Mouse (Mus musculus): ENCODE data around the gene Lypd8. TPM values are rescaled to one million over a fixed set of nuclear protein-coding genes. Genes with fewer than 3 reads are reported as not detected.
"Not testable (repeated sequence)": the region's sequence is repeated elsewhere in the genome, so short reads cannot be mapped to it uniquely, and the experiment has no call there.

Gene Lypd8
- not detected for total RNA-seq (2021)
- long read RNA-seq, experiment 1 = 0 reads
- long read RNA-seq, experiment 2 = 0 reads

DNA sequence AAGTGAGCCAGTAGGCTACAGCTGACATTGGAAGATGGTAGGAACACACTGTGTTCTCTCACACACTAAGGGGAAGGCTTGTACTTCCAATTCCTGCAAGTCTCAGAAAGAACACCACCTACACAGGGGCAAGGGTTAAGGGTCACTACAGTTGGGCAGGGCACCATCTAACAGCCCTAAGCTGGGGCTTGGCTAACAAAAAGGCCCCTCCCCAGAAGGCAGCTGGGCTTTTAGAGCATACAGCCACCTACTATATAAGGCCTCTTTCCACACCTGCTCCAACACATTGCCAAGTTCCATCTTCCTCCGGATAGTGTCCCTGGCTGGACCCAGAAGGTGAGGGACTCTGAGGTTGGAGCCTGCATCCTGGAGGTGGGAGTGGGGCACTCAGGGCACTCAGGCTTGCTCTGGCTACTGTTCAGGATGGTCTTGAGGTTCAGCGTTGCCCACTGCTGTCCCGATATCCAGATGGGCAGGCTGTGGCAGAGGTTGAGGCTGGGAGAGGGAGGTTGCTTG lies at the start of gene Lypd8:
Gene Lypd8 (plus strand): TSS at position 281 of the 516 bp plus-strand sequence.
- no peak for DNase-seq

DNA sequence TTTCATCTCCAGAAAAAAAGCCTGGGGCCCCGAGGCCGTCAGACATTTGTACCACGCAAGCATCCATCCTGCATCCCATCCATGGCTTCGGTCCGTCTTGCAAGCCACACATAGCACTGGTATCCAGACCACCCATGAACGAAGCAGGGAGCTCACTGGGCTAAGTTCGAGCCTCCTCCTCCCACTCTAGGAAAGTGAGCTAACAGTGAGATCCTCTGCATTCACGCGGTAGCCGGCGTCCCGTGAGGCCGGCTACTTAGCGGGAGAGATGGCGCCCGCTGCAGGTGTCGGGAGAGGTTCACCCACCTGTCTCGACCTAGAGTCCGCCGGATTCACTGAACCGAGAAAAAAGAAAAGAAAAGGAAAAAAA lies 49.0 kb upstream of the Lypd8 start:
- no peak for DNase-seq

DNA sequence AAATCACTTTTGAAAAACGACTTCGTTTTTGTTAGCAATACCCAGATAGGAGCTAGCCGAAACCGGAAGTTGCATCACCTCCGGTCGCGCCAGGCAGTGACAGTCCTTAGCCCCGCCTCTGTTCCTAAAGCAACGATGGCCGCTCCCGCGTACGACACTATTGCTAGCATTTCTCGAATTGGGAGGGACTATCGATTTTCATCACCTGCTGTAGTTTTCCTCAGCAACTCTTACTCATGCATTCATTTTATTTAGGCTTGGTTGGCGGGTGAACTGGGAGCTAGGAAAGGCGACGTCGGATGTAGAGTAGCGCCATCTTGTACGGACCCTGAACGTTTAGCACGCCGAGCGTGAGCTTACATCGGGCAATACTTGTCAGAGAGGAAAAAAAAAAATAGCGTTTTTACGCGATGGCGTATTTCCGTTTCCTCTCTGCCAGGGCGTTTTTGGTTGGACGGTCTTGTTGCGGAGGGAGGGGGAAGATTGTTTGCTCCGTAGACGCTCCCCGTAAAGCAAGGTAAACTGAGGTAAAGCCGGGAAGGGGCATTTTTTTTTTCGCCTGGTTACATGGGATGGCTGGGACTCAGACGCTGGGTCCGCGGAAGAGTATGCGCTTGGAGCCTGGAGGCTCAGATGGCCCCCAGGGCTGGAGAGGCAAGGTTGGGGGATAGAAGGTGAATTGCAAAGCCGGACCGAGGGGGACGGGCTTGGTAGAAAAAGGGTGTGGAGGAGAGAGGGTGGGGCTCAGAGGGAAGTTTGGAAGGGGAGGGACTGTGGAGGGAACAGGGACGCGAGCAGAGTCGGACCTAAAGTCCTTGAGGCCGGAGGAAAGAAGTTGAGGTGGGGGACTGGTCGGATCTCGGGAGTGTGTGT lies 48.3 kb upstream of the Lypd8 start, which contains the start of the genes Zfp672 and Sh3bp5l:
Gene Zfp672 (minus strand): TSS at position 64 of the 873 bp plus-strand sequence.
Gene Sh3bp5l (plus strand): TSS at position 449 of the 873 bp plus-strand sequence.
- peak; percentile 88 for DNase-seq

DNA sequence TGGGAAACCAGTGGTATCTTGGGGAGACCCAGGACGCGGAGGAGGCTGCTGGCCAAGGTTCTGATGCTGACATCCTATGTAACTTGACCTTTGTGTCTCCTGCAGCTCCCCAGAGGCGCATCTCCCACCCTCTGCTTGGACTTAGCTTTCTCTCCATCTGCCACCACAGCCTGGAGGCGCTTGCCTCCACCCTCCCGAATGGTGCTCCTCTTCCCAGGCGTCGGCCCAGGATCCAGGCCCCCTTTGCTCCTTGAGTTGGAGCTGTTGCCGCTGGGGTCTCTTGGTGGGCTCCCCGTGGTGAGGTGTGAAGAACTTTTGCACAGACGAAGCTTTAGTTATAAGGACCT lies 47.7 kb upstream of the Lypd8 start:
- DNase-seq = no peak

DNA sequence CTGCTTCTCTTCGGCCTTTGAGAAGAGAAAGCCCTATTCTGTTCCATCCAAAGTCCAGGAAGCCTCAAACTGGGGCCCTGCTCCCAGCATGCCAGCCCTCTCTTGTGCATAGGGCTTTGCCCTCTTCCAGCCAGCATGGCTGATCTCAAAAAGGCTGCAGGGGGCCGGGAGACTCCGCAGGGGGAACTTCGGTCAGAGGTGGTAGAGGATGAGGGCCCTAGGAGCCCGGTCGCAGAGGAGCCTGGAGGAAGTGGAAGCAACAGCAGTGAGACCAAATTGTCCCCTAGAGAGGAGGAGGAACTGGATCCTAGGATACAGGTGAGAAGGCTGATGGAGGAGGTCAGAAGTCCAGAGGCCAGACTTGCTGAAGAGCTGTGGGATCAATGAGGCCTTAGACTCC lies 47.3 kb upstream of the Lypd8 start:
- DNase-seq = no peak

DNA sequence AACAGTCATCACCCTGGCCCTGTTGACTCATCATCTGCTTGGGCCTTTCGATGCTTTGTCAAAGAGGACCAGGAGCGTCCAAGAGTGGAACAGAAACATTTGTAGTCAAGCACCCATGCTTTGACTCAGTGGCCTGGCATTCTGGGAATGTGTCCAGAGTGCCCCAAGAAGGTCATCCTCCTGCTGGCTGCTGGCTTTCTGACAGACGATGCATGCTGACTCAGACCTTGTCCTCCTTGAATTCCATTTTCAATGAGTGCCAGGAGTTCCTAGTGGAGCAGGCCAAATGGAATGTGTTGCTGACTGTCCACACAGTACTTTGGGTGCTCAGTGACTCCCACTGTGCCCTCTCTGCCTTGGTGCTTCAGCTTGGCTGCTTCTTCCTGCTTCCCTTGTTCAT lies 44.1 kb upstream of the Lypd8 start:
- peak; percentile 48 for DNase-seq

DNA sequence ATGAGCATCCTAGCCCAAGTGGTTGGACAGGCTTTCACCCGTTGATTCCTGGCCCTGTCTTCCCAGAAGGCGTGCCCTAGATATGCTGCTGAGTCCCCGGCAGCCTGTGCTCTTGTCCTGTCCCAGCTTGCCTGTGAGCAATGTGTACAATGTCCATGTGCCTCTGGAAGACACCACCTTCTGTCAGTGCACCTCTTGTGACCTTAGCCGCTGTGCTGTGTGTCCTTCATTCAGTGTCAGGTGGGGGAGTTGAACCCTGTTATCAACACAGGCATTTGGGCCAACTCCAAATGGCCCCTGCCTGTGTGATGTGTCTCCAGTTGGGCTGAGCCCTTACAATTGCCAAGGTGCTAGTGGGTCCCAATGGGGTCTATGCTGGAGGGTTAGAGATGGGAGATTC lies 32.1 kb upstream of the Lypd8 start:
- no peak for DNase-seq

DNA sequence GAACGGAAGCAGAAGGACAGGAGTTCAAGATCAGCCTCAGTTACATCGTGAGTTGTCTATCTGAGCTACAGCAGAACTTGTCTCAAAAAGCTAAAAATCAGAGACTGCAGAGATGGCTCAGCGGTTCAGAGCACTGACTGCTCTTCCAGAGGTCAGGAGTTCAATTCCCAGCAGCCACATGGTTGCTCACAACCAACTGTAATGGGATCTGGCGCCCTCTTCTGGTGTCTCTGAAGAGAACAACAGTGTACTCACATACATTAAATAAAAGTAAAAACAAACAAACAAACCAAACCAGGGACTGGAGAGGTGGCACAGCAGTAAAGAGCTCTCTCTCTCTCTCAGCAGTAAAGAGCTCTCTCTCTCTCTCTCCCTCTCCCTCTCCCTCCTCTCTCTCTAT lies 28.2 kb upstream of the Lypd8 start:
- no peak for DNase-seq

DNA sequence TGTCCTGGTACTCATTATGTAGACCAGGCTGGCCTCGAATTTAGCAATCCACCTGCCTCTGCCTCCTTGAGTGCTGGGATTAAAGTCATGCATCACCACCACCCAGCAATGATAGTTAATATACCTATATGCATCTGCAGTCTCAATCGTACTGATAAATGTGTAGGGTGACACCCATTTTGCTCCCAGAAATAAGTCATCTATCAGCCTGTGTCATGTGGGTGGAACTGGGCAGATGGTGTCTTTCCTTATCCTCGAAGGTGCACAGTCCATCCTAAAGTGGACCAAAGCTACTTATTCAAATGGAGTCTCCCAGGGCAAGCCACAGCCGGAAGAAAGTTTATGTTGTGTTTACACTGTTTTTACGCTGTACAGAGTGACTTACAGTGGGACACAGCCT lies 27.7 kb upstream of the Lypd8 start:
- DNase-seq = no peak

DNA sequence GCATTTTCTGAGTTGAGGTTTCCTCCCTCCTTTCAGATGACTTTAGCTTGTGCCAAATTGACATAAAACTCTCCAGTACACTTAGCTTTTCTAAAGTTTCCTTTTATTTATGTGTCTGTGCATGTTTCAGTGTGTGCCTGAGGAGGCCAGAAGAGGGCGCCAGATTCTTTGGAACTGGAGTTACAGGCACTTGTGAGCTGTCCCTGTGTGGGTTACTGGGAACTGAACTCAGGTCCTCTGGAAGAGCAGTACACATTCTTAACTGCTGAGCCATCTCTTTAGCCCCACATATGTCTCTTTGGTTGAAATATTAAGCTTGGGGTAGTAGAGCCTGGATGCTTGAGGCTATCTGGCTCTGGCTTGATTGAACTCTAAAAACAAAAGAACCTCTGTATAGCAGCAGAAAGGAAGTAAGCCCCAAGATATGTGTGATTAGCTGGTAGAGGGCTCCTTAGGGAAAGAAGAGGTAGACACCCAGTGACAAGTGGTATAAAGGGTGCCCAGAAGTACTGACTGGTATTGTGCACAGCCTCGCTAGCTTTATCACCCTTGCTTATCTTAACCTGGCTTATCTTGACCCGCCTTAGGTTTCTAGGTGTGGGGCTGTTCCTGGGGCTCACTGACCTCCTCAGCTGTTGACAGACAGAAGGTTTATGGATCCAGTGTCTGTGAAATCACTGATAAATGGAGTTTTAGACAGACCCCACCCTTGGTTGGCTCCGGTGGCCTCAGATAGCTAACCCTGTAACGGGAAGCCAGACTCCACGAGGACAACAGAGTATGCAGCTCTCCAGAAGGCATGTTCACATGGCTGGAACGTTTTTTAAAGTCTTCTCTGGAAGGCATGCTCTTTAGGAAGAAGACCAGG lies 25.9 kb upstream of the Lypd8 start:
- DNase-seq = no peak

DNA sequence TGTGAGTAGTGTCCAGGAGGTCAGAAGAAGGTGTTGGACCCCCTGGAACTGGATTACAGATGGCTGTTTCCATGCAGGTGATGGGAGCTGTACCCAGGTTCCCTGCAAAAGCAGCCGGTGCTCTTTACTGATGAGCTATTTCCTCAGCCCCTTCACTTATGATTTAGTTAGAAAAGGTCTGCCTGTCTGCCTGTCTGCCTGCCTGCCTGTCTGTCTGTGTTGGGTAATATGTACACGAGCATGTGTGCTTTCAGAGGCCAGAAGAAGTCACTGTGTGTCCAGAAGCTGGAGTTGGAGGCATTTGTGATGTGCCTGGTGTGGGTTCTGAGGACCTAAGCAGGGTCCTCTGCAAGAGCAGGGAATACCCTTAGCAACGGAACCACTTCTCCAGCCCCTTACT lies 25.1 kb upstream of the Lypd8 start:
- DNase-seq = no peak

DNA sequence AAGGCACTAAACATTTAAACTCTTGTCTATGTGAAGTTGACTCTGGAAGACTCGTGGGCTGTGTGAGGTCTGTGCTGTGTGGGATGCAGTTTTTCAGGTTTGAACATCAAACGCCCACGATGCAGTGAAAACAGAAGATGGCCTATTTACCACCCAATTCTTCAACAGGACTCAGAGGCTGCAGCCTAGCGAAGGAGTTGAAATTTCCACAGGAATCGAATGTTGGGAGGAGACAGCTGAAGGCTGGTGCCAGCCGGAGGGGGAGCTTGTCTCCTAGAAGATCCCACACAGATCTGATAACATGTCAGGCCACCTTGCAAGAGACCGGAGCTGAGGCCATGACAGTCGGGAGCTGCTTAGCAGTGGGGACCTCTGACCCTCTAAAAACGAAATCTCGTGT lies 24.4 kb upstream of the Lypd8 start:
- no peak for DNase-seq

DNA sequence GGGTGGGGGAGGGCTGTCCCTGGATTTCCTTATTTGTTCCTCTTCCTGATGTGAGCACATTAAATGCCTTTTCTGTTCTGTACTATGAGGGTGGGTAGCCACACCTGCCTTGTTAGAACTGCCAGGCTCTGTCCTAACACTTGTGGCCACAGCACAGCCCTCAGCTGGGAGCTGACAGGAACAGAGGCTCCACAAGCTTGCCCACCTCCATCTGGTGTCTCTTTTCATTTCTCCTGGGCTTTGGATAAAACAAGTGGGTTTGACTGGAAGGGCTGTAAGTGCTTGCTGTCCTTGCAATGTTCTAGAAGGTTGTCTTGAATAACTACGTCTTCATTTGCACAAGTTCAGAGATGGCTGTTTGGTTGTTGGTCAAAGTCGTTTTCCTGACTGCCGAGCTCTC lies 23.9 kb upstream of the Lypd8 start:
- no peak for DNase-seq

DNA sequence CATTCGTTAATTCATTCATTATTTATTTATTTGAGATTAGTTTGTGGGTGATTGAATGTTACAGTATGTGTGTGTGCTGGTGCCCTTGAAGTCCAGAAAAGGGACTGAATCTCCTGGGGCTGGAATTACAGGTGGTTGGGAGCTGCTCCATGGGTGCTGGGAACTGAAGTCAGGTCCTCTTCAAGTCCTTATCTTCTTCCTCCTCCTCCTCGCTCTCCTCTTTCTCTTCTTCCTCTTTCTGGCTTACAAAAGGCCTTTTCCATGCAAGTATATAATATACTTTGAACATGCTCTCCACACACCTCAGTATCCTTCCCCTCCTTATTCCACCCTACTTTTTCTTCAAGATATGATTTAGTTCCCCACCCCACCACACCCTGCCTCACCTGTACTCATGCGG lies 21.8 kb upstream of the Lypd8 start:
- DNase-seq = no peak

DNA sequence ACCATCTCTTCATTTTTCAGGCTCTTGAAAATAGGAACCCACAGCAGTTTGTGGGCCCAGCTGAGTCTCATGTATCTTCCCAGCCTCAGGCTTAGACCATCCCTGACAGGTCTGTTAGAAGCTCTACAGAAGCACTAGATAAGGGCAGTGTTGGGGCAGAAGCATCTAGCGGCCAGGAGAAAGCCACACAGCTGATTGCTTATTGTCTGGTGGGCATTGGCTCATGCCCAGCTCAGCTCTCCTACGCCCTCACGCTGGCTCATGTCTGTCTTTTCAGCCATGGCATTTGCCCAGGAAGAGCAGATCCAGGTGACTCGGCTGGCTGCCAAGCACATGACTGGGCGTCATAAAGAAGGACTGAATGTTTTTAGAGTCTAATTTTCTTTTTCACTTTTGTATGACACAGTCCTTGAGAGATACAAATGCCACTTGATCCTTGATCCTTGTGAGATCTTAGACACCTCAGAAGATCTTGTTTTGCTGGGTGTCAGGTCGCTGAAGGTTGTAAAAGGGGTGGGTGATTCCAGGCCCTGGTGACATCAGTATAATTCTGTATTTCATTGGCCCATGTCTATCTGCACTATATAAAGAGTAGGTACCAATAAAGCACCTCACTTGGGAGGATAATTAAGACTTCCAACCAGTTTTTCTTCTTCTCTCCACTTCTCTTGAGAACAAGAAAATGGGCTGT lies 20.9 kb upstream of the Lypd8 start:
- DNase-seq = no peak

DNA sequence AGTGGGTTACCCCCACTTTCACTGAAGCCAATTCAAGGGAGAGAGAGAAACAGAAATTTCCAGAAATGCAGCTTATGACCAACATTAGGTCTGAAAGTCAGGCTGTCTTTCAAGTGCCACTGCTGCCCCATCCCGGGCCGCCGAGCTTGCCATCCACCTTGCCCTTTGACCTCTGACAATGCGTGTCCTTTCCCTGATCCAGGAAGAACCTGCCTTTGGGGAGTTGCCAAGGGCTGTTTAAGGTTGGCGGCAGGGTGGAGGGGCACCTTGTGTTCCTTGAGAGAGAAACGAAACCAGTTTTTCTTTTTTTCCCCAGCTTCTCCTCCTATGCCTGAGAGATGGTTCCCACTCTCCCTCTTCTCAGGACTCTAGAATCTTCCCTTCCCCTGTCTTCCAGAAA lies 16.3 kb upstream of the Lypd8 start:
- DNase-seq = not testable (repeated sequence)

DNA sequence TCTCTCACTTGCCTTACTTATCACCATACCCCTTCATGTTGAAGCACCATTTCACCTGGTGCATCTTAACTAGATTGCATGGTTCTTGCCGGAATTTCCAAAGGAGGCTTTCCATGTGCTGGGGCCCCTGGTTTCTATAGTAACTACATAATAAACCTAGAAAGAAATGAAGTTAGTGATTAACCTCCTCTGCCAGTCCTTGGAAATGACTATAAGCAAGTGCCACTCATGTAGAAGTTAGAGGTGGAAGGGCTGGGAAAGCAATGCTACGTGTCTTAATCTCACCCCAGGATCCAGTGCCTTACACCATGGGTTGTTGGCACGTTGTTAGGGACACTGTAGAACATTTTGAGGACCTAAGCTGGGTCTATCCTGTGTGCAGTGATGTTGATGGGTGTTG lies 14.4 kb upstream of the Lypd8 start:
- DNase-seq = no peak

DNA sequence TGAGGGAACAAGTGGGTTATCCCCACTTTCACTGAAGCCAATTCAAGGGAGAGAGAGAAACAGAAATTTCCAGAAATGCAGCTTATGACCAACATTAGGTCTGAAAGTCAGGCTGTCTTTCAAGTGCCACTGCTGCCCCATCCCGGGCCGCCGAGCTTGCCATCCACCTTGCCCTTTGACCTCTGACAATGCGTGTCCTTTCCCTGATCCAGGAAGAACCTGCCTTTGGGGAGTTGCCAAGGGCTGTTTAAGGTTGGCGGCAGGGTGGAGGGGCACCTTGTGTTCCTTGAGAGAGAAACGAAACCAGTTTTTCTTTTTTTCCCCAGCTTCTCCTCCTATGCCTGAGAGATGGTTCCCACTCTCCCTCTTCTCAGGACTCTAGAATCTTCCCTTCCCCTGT lies 12.7 kb upstream of the Lypd8 start:
- DNase-seq = not testable (repeated sequence)

DNA sequence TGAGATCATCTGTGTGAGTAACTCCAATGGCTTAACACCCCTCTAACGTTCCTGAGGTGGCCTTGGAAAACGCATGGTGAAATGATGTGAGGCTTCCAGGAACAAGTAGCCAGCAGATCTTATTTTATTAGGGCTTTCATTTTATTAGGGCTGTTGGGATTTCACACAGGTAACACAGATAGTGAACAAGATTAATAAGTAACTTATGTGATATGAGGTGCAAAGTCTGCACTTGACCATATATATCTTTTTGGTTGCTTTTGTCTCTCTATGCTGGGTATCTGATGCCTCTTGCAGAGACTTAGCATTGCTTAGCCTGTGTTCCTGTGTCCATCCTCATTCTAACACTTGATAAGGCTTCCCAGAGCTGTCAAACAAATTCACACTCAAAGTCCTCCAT lies 1.6 kb upstream of the Lypd8 start:
- no peak for DNase-seq

DNA sequence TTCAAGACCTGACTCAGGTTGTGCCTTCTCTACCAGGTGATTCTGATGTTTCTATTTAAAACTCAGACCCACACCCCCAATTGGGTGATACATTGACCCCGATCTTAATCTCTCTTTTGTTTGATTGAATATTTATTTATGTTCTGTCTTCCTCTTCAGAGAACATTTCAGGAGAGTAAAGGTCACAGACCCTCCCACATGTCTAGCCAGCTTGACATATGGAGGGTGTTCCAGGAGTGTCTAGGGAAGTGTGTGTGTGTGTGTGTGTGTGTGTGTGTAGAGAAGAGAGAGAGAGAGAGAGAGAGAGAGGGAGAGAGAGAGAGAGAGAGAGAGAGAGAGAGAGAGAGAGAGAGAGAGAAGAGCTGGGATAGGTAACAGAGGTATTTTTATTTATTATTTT lies 1.2 kb upstream of the Lypd8 start:
- no peak for DNase-seq

DNA sequence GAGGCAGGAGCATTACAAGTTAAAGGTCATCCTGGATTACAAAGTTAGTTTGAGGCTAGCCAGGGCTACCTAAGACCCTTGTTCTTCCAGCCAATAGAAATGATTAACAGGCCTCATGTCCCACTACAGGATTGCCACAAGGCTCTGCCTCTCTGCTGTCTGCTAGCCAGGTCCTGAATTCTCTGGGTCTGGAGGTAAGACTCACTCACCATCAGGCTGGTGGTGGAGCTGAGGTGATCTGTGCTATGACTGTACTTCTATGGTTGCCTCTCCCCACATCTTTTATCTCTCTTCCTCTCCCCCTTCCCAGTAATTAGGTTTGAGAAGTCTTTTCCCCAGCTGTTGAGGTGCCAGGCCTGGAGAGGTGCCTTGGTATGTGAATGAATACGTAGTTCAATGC lies 673 bp downstream of the Lypd8 start:
- no peak for DNase-seq

DNA sequence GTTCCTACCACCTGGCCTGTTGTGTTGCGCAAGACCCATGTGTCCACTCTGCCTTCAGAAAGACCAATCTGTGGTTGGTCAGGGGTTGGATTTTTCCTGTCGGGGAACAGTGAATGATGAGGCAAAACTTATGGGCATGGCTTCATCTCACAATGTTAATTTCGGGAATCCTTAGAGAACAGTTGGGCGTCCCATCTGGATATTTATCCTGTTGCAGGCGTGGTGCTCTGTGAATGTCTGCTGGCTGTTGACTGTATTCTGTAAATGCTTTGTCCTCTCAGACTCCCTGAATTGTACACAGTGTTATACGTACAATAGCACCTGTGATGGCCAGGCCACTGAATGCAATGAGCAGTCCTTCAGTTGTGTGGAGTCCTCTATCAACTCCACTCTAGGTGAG lies 3.6 kb downstream of the Lypd8 start:
- no peak for DNase-seq

Measured in gastrocnemius, postnatal 25 days (tissue).